Mouse (Mus musculus) effector memory CD4-positive, alpha-beta T cell, adult 5 months (primary cell): ENCODE results near the gene Lhx1. TPM values are rescaled to one million over a fixed set of nuclear protein-coding genes. Genes with fewer than 3 reads are reported as not detected.

Experiments used
- polyA plus RNA-seq: library from polyadenylated mRNA; unstranded; fragments of 100-300 nt; shearing (Covaris generic); gene quantifications from one replicate; pipeline ENCODE4 v1.2.1, GENCODE M21; 2017

Gene Lhx1
- polyA plus RNA-seq, result not detected

DNA sequence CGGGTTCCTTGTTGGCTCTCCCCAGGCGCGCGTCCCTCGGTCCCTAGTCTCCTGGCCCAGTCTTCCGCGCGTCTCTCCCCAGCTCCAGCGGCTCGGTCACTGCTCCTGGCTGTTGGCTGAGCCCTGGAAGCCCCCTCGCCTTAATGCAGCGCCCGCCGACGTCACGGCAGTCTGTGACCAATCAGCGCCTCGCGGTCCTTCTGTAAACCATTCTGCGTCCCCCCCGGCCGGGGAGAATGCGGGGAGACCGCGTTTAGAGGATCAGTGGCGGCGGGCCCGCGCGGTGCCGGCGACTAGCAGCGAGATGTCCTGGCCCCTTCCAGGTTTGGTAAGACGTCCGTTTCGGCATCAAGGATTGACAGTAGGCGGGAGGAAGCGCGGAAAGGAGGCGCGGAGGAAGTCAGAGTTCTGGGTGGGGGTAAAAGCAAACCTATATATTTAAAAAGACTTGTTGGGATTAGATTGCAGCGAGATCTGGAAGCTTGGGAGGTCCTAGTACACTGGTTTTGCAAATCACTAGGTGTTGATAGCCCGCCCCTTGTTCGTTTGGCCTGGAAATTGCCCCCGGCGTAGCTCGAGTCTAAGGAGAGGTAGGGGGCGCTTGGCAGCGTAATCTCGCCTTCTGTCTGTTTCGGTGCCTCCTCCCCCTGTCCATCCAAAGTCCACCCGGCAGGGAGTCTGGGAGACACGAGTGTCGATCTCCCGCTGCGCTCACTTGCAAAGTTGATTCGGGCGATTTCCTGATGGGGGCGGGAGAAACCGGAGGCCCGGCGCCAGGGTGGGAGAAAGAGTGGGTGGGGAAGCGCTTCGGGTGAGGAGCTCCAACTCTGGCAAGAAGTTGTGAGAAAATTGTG, at the start of gene Lhx1:
TSS of gene Lhx1 (minus strand) at position 115 of the 854 bp plus-strand sequence.

DNA sequence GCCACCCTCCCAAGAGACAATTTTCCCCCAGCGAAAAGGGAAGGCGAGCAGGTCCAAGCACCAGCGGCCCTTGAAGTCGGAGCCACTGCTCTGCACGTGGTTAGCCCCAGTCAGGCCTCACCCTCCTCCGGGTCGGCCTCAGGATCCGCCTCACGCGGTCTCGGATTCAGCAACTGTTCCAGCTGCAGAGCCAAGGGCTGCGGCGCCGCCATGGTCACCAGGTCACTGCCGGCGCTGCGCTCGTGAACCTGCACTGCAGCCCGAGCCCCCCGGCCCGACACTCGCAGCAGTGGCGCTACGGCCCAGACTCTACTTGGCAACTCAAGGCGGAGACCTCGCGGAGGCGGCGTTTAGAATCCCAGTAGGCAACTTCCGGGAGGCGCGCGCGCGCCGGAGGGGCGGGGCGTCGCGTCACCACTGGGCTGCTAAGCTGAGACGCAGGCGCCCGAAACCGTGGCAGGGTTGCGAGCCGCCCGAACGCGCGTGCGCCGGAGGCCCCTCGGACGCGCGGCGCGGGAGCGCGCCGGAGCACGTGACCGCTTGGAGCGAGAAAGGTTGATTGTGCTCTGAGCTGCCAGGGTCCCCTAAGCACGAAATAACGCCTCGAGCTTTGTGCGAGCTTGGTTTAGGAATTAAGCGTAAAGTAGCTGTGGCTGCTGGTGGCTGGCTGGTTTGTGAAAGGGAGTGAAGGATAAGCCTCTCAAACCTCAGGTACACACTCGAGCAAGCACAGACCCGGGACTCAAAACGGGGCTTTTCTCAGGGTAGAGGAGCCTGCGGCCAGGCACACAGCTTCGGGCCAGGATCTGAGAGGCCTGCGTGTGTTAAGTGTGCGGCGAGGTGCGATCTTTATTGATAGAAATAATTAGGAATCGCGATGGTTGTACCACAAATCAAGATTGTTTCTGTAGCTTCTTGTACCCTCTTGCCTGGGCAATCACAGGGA, 11.9 kb downstream of the Lhx1 start, which contains the start of gene Aatf:
TSS of gene Aatf (minus strand) at position 352 of the 946 bp plus-strand sequence.

Other genes with a start within 250 kb of the Lhx1 start
- gene Aatf, start 12.0 kb downstream of the Lhx1 start, polyA plus RNA-seq, result 48.8 TPM